Mouse (Mus musculus) left cerebral cortex, postnatal 4 days (tissue): ENCODE measurements at regions not wholly inside any gene's neighbourhood (a gene's known extent, or its start where the extent isn't known, plus 50 kb on each side); places are given as distances from the start of the nearest gene placed in this dataset.

Experiments
- DNase-seq: peaks from one replicate; pipeline ENCODE4 v3.0.0-alpha.2; 2022
- intact Hi-C: fragments of 180-260 bp; cut with DNase I; formaldehyde crosslinking; loops from one replicate; pipeline ENCODE4 v1.15.1; 2025

- DNase-seq: no peak
- intact Hi-C loops: no loop called here
Observed at GRCm38 (mm10) chr10:19091110-19091509, 75.7 kb upstream of the Tnfaip3 start.

GRCm38 (mm10) chr10:19086995-19087394 lies 71.5 kb upstream of the Tnfaip3 start:
- no peak for DNase-seq
- intact Hi-C loops: no loop called here

- DNase-seq: no peak
- intact Hi-C loops: no loop called here
Observed at GRCm38 (mm10) chr10:19082136-19082535, 66.7 kb upstream of the Tnfaip3 start.

- intact Hi-C loops: no loop called here
- no peak for DNase-seq
Observed at GRCm38 (mm10) chr10:19078047-19078446, 62.6 kb upstream of the Tnfaip3 start.

- intact Hi-C loops: no loop called here
- no peak for DNase-seq
Observed at GRCm38 (mm10) chr10:19068377-19068776, 52.9 kb upstream of the Tnfaip3 start.

- intact Hi-C loops: no loop called here
- no peak for DNase-seq
Observed at GRCm38 (mm10) chr10:19067623-19068022, 52.2 kb upstream of the Tnfaip3 start.

GRCm38 (mm10) chr10:19066821-19067350 lies 51.4 kb upstream of the Tnfaip3 start:
- DNase-seq: no peak
- intact Hi-C loops: no loop called here
